Mouse (Mus musculus): ENCODE measurements at regions not wholly inside any gene's neighbourhood (a gene's known extent, or its start where the extent isn't known, plus 50 kb on each side); places are given as distances from the start of the nearest gene placed in this dataset.

- no peak for DNase-seq (ENCODE audit: low spot score)
Observed at GRCm38 (mm10) chr4:95489059-95489458, 68.2 kb upstream of the Fggy start.

DNA sequence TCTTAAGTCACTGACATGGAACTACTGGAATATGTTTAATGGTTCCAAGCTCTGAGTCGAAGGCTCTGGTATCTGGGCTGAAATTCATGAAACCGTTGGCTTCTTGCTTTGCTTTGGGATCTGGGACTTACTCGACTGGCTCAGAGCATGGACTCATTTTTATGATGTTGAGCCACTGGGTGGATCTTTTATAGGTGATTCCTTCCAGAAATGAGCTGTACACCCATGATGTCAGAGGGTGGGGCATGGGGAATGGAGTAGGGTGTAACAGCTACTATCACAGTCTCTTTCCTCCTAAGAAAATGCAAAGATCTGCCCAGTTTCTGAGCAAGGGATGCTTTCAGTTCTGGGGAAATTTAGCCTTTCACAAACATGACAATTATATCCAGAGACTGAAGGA lies 57.0 kb upstream of the Fggy start:
- no peak for DNase-seq (ENCODE audit: low spot score)

GRCm38 (mm10) chr4:95501164-95501563 lies 56.1 kb upstream of the Fggy start:
- DNase-seq (ENCODE audit: low spot score) = no peak

- no peak for DNase-seq (ENCODE audit: low spot score)
Observed at GRCm38 (mm10) chr4:95507141-95507945, 50.0 kb upstream of the Fggy start.
